Mouse (Mus musculus) olfactory bulb, adult 2 months (tissue): Measurements from ENCODE around the gene Angptl6.

Experiments
- CTCF ChIP-seq: fragments of 200-500 bp; IDR thresholded peaks from 2 replicates; pipeline ENCODE4 v1.5.1; 2012; ENCODE audit warnings: low read depth, mild to moderate bottlenecking, low read length, moderate library complexity; ENCODE audit not compliant: insufficient read depth
- POLR2A ChIP-seq: fragments of 200-500 bp; IDR thresholded peaks from 2 replicates; pipeline ENCODE4 v1.6.1; 2012; ENCODE audit warnings: mild to moderate bottlenecking, low read depth, low read length, moderate library complexity; ENCODE audit not compliant: insufficient read depth

- TF ChIP-seq POLR2A (no peak), CTCF (no peak)
Measured at GRCm38 (mm10) chr9:20828127-20828526, 51.4 kb downstream of the Angptl6 start.
